Mouse (Mus musculus): ENCODE data around the gene Rragd.

- no peak for TF ChIP-seq CTCF (IDR thresholded peaks at IDR 0.05; ENCODE audit: low read depth, low read length)
- TF ChIP-seq POLR2A (IDR thresholded peaks at IDR 0.05; ENCODE audit: borderline replicate concordance, low read depth, low read length): no peak
These were observed 34.1 kb upstream of the Rragd start for GRCm38 (mm10) chr4:32948696-32949095.
